Mouse (Mus musculus) CD4-positive, CD25-positive, alpha-beta regulatory T cell, adult 4 months (primary cell): ENCODE measurements around the gene Stac2. TPM values are rescaled to one million over a fixed set of nuclear protein-coding genes. Genes with fewer than 3 reads are reported as not detected.

Experiments used
- ATAC-seq: one replicate; pipeline ENCODE4 v1.8.0; 2017
- polyA plus RNA-seq, 2 experiments: library from polyadenylated mRNA; unstranded; fragments of 100-300 nt; shearing (Covaris generic); gene quantifications; one replicate each; pipeline ENCODE4 v1.2.1; 2017

The Stac2 gene
- not detected for polyA plus RNA-seq

DNA sequence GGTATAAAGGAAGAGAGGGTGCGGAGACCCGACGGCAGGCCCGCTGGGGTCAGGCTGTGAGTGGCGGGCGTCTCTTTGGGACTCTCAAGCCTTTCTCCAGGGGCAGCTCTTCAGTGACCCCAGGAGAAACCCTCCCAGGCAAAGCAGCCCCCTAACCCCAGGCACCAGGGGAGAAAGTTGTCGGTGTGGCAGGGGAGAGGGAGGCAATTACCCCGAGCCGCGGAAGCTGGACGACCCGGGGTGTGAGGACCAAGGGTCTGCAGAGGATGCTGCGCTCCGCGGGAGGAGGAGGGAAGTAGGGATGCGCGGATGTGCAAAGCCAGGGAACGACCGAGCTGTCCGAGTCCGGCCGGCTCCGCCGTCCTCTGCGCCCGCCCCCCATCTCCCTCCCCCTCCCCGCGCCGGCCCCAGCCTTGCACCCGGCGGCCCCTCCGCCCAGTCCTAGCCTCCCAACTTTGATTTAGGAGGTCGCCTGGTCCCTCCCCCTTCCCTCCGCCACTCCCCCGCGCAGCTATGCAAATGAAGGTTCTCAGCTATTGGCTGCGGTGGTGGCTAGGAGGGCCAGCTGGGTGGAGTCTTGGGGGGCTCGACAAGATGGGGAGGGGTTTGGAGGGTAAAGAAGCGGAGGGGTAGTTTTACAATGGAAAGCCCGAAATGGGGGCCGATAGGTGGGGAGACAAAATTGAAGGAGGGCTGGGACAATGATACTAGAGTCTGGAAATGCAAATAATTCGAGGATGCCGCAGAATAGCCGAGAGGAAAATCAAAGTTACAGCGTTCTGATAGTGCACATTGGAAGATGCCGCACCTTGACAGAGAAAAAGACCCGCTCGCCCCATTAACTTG lies at the start of gene Stac2:
TSS of gene Stac2 (minus strand) at position 474 of the 846 bp plus-strand sequence.
- no peak for ATAC-seq

DNA sequence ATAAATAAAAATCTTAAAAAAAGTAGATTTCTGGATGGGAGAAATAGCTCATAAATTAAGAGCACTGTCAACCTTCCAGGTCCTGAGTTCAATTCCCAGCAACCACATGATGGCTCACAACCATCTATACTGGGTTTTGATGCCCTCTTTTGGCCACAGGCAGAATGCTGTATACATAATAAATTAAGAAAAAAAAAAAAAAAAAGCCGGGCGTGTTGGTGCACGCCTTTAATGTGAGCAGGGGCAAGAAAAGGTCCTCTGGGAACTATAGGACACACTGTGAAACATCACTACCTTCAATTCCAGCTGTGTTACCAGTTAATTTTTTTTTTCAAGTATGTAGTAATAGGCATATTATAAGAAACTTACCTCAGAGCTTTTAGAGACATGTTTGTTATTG lies 48.1 kb upstream of the Stac2 start:
- no peak for ATAC-seq

DNA sequence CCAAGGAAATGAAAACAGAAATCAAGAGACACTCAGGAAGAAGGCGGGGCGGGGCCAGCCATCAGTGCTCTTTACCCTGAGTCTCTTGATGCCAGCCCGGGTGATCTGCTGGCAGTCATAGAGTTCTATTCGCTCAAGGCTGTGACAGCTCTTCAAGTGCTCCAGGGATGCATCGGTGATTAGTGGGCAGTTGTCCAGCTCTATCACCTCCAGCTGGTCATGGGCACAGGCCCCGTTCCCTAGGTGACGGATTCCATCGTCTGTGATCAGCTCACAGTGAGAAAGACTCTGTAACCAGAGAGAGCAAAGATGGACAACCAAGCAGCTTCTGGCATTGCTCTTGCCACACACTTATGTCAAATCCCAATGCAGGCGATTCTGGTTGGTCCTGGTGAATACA lies 37.3 kb upstream of the Stac2 start:
- ATAC-seq, result no peak

DNA sequence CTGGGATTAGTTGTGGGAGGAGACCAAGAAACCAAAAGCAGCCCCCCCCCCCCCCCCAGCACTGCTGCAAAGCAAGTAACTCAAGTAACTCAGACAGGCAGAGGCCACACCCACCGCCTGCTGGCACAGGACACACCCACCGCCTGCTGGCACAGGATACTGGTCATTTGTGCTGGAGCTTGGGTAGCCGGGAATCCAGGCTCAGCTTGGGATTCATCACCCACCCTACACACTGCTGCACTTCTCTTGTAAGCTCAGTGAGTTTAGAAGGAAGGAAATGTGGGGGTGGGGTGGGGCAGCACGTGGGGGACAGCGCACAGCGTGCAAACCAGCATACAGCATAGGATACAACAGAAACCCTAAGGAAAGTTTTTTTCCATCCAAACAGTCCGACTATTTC lies 35.0 kb upstream of the Stac2 start:
- ATAC-seq, result no peak

DNA sequence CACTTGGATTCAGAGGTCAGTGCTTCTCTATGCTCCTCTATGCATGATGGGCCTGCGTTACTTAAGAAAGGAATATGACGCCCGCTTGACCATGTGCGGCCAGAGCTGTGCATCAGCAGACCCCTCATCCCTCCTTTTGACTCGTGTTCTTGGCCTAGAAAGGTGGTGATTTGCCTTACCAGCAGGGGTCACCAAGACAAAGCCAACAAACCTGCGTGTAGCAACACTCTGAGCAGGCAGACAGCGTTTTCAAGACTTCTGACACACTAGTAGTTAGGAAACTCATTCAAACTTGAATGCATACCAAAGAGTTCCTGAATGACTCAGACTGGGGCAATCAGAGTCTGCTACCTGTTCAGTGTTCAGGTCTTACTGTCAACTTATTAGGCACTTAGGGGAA lies 33.3 kb upstream of the Stac2 start:
- no peak for ATAC-seq

DNA sequence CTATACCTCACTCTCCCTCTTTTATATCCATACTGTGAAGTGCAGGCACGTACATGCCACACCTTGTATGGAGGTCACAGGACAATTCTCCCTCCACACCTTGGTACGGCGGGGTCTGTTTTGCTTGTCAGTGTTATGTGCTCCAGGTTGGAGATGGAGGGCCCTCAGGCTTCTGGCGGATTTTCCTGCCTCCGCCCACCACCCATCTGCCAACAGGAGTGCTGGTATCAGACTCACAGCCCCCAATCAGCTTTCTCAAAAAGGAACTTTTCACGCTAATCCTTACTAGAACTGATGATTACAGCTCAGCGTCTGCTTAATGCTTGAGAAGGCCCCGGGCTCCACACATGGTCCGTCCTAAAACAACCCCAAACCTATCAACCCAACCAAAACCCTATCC lies 32.9 kb upstream of the Stac2 start:
- no peak for ATAC-seq

DNA sequence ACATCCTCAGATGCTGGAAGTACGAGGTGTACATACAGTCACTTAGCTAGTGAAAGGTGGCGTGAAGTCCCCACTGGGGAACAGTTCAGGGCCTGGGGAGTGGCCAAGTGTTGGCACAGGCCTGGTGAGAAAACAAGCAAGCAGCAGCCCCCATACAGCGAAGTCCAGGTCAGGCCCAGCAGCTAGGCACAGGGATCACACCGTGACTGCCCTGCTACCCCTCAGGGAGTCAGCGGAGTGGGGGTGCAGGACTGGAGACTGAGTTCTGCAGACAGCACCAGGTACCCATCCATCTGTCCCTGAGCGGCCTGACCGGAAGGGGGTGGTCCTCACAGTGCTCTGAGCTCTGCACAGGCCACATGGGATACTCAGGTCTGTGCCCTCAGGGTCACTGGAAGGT lies 29.5 kb upstream of the Stac2 start:
- no peak for ATAC-seq

DNA sequence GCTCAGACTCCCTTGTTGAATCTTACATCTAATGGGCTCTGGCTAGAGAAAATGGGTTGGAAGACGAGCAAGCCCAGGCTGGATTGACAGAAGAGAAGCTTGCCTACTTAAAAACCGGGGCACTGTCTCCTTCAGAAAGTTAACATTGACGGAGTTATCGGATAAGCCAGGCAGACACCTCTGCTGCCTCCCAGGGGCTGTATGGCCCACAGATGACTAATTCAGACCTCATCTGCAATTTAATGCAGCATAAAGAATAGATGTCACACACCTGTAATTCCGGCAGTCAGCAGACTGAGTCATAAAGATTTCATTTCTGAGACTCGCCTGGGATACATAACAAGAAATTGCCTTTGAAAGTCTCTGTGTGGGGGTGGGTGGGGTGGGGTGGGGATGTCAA lies 27.2 kb upstream of the Stac2 start:
- ATAC-seq, result no peak

DNA sequence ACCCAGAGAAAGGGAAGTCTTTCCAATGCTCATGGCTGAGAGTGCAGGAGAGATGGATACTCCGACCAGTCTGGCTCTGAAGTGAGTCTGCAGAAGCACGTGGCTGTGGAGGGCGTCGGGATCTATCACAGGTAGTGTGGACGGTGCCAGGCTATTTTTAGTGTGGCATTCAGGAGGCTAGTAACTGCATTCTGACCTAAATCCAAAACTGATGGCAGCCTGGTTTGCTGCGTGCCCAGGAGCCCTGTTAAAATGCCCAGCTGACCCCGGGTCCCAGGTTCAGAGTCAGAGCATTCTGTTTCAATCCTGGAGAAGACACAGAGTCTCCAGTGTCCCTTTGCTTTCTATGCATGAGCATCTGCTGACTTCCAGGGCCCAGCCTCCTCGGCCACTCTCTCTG lies 23.8 kb upstream of the Stac2 start:
- no peak for ATAC-seq

DNA sequence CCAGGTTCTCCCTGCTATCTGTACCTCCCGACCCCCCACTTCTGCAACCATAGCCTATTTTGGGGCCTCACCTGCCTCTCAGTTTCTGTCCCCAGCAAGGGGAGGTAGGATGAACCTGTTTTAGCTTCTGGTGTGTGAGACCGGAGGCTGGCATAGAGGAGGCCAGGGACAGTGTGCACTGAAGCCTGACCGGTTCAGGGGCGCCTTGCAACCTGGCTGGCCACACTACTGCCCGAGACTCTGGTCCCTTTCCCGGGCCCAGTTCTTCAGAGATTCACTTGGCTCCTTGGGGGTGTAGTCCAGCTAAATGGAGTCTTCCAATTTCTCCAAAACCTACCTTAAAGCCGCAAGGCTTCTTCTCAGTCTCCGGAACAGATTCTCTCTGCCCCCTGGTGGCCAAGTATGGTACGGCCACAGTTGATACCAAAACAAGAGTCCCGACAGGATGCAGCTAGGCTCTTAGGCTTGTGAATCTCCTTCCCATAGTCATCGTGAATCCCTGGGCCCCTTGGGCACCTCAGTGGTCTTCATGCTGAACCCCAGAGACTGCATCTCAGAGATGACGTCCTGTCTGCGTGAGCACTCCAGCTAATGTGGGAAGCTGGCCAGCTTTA lies 22.0 kb upstream of the Stac2 start:
- peak; percentile 72 for ATAC-seq

DNA sequence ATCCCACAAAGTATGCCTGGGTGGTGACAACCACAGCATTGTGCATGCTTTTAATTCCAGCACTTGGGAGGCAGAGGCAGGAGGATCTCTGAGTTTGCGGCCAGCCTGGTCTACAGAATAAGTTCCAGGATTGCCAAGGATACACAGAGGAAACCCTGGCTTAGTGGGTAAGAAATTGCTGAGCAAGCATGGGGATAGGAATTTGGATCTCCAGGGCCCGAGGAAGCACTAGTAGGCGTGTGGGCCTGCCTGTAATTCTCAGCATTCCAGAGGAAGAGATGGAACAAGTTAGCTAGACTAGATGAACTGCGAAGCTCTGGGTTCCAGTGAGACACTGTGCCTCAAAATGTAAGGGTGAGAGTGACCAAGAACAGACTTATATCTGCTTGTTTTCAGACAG lies 20.2 kb upstream of the Stac2 start:
- ATAC-seq, result no peak

DNA sequence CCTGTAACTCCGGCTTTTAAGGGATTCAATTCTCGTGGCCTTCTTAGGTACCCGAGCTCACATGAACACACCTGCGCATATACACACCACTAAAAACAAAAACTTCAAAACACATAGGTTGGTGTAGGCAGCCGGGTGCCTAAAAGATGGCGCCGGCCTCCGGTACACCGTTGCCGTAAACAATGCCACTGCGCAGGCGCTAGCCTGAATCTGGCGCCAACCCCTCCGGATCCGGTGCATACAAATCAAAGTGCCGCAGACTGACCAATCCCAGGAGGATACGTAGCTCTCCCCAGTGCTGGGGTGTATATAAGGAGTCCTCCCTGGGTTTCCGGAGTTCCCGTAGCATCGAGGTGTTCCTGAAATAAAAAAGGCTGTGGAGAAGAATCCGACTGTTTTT lies 14.0 kb upstream of the Stac2 start:
- no peak for ATAC-seq

DNA sequence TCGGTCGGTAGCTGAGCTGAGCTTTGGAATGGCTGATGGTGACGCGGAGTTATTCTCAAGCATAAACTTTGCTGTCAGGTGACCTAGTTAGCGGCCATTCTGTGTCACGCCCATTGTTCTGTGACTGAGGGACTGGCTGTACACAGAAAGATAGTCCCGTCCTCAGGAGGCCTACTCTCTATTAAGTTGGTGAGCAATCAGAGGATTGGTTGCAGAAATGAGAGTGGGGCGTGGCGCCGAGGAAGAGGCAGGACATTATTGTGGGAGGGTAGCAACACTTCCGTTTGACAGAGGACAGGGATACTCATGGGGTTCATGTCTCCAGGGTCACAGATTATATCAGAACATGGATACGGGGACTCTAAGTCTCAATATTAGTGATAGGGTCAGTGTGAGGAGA lies 12.9 kb upstream of the Stac2 start:
- no peak for ATAC-seq

DNA sequence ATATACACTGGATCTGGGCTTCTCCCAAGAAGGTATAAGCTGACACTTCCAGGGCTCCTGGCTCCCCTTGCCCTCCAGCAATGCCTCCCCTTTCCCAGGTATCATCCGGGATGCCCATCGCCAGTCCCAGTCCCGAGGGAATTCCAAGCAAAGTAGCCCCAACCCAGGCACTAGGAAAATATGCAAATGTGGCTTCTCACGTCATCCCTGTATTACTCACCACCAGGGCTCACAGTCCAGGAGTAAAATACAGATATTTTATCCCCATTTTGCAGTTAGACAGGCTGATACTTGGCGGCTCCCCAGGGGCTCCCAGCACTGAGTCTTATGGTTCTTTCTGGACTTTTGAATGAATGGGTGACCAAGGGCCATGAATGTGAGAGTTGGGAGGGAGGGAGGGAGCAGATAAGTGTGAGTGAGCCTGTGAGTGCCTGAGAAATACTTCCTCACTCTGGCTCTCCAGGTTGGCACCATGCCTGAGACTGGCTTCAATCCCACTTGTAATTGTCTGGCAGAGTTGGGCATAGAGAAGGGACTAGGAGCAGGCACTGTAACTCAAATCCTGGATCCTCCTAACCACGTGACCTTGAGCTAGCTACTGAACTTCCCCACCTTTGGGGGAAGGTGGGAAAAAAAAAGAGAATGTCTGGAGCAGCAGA lies 8.8 kb upstream of the Stac2 start:
- no peak for ATAC-seq

DNA sequence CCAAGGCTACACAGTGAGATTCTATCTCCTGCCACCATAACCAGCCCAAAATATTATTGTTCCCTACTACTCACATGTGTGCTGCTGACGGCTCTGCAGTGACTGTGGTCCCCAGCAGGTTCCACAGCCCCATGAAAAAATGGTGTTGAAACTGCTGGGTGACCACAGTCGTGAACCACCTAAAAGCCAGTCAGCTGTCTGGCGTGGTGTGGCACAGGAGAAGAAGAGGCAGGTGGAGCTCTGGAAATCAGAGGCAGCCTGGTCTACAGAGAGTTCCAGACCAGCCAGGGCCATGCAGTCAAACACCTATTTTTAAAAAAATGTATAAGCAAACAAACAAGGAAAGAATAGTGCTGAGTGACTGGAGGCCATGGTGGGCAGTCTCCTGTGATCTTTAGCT lies 8.2 kb upstream of the Stac2 start:
- ATAC-seq, result no peak

DNA sequence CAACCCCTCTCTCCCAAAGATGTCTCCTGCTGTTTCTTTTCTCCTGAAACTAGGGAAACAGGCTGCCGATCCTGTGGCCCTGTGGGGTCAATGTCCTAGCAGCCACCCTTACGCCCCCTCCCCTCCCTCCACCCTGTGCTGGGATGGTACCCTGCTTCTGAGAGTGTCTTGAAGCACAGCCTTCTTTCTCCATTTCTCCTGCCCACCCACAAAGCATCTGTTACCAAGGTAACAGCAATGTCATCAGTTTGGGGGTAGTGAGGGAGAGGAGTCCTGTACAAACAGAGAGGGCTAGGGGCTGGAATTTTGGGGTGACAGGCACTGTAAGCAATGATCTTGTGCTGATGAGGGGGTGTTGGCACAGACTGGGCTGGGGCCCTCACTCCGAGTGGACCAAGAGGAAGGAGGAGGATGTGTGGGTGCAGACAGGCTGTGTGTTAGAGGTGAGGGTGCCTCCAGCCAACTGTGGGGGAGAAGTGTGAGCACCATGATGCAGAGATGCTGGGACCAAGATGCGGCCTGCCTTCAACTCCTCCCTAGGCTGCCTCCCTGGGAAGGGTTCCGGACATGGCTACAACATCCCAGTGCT lies 6.9 kb upstream of the Stac2 start:
- ATAC-seq, result no peak

DNA sequence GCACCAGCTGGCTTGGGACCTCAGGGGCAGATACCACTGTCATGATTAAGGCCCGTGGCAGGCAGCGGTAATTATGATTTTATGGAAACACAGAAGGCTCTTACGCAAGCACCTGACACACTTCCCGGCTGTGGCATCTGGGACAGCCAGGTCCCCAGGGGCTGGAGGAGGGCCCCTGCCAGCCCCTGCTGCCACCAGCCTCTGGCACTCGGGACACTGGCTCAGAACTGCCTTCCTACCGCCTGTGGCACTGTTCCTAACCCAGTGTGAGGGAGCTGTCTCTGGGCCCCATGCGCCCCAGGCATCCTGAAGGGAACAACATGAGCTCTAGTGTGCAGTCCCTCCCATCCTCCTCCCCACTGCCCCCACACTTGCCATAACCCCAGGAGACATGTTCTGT lies 6.4 kb upstream of the Stac2 start:
- no peak for ATAC-seq

DNA sequence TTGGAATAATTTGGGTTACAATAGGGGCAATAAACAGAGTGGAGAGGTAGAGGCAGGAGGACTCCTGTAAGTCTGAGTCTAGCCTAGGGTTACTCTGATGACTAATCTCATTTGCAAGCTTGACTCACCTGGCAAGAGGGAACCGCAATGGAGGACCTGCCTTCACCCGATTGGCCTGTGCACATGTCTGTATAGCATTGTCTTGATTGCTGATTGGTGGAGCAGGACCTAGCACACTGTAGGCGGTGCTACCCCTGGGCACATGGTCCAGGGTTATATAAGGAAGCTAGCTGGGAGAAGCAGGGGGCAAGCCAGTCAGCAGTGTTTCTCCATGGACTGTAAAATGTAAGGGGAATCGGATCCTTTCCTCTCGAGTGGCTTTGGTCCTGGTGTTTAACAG lies 4.7 kb upstream of the Stac2 start:
- no peak for ATAC-seq

DNA sequence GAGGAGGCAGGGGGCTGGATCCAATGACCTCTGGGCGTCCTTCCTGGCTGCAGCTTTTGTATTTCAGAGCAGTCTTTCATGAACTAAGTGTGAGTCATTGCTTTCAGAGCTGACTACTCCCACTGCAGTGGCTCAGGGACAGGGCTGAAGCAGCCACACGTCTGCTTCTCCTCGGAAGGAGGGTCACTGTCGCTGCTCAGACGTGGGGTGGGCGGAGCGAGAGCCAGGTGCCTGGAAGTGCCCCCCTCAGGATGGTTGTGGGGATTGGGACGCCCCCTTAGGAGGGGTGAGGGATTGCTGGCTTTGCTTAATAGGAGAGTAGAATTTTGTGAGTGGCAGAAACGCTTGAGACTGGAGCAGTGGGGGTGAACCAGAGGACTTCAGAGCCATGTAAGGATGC lies 4.2 kb upstream of the Stac2 start:
- ATAC-seq, result no peak

DNA sequence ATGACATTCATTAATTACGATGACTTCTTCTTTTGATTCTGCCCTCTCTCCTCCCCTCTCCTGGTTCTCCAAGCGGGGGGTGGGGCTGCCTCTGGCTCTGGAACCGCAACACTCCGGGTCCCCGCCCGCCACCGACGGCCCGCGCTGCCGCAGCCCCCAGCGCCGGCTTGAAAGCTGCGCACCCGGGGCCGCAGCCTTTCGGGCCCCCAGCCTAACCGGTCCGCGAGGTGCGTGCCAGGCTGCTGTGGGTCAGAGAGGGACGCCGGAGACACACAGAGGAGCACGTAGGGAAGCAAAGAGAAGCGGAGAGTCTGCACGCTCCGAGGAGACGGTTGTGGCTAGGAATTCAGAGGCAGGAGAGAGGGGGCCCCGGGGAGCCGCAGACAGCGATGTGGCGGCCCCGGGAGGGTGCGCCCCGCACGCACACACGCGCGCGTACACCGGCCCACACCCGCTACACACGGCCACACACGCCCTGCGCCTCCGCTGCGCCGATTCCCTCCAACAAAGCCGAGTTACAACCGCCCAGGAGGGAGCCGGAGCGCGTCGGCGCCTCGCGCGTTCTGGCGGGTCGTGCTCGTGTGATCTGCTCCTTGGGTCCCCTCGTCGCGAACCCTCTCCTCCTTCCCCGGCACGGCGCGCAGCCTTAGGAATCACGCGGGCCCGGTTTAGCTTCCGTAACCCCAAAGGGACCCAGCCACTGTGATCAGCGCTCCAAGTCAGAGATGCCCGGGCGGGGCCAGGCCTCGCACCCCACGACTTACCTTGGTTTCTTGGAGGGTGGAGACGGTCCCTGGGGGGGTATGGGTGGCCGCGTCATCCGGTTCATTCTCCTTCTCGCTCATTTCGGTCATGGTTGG lies 903 bp downstream of the Stac2 start:
- ATAC-seq, result peak; percentile 23

DNA sequence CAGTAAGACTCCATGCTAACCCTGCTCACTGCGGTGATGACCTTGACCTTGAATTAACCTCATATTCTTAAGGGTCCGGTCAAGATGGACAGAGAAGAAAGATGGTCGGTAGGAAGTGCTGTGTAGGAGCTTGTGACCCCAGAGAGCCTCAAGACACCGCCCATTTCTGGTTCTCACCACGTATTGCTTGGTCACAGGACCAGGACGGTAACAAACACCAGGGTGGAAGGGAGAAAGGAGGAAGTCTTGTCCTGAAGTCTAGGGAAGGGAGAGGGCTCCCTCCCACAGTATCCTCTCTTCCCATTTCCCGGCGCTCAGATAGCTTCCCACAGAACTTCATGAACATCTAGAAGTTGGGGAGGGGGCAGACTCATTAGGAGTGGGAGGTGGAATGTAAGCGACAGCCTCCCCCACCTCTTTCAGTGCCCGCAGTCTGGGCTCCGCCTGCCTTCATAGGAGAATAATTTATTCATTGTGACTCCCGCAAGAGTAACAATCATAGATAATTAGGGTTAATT lies 1.6 kb downstream of the Stac2 start:
- no peak for ATAC-seq

DNA sequence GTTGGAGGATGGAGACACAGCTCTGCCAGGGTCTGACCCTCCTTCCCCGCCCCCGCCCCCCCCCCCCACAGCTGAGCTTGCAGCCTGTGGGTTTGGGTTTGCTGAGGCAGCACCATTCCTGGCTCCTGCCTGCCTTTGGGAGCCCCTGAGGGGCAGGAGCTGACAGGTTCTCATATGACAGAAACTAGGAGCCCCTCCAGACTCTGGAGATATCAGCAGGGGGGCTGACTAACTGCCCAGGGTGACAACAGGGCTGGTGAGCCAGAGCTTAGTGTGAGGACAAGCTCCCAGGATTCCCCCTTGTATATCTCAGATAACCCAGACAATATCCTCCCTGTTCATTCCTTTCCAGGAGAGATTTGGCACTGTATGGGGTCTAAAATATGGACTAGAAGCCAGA lies 2.3 kb downstream of the Stac2 start:
- no peak for ATAC-seq

DNA sequence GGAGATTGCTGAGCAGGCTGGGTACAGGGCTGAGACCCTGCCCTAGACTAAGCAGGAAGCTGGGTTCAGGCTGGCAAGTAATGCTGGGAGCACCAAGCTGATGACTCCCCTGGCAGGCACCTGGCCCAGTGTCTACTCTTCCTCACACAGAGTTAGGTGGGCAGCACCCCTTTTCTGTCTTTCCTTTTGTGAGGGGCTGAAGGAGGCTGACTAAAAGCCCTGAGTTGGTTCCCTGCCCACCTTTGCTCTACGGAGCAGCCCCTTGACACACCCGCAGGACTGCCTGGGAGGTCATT lies 2.8 kb downstream of the Stac2 start:
- no peak for ATAC-seq
